Mouse (Mus musculus) ES-Bruce4 (cell line): ENCODE results near the gene Hbb-bh2. TPM values are rescaled to one million over a fixed set of nuclear protein-coding genes. Genes with fewer than 3 reads are reported as not detected.

ENCODE experiments used
- H3K27ac ChIP-seq: 2 replicates; pipeline ENCODE4 v1.5.1; 2012; ENCODE audit warnings: low read length, inconsistent platforms; ENCODE audit not compliant: insufficient read depth
- H3K27me3 ChIP-seq: 2 replicates; pipeline ENCODE4 v1.6.1; 2012; ENCODE audit warnings: mild to moderate bottlenecking, low read length, inconsistent platforms; ENCODE audit not compliant: control insufficient read depth, poor library complexity, insufficient read depth, severe bottlenecking
- H3K36me3 ChIP-seq: 2 replicates; pipeline ENCODE4 v1.6.1; 2012; ENCODE audit warnings: inconsistent platforms, mild to moderate bottlenecking, low read length, moderate library complexity; ENCODE audit not compliant: control insufficient read depth, poor library complexity, insufficient read depth, severe bottlenecking
- H3K4me1 ChIP-seq: one replicate; pipeline ENCODE4 v1.8.1; 2011; ENCODE audit warnings: low read length; ENCODE audit not compliant: control insufficient read depth, insufficient read depth
- H3K4me3 ChIP-seq: 2 replicates; pipeline ENCODE4 v1.5.1; 2011; ENCODE audit warnings: low read depth, mild to moderate bottlenecking, low read length
- H3K9ac ChIP-seq: 2 replicates; pipeline ENCODE4 v1.6.1; 2012; ENCODE audit warnings: low read depth, mild to moderate bottlenecking, inconsistent platforms; ENCODE audit not compliant: poor library complexity, severe bottlenecking
- H3K9me3 ChIP-seq: replicated peaks from 2 replicates; pipeline ENCODE4 v1.6.1; 2012; ENCODE audit warnings: mild to moderate bottlenecking, low read length, inconsistent platforms; ENCODE audit not compliant: control insufficient read depth, poor library complexity, insufficient read depth, severe bottlenecking
- CTCF ChIP-seq: IDR thresholded peaks from one replicate; pipeline ENCODE4 v1.8.1; 2011; ENCODE audit warnings: low read depth, low read length
- EP300 ChIP-seq: IDR thresholded peaks from 2 replicates; pipeline ENCODE4 v1.6.1; 2011; ENCODE audit warnings: low read depth, low read length; ENCODE audit not compliant: insufficient read depth
- POLR2A ChIP-seq: IDR thresholded peaks from one replicate; pipeline ENCODE4 v1.8.1; 2011; ENCODE audit warnings: low read length; ENCODE audit not compliant: insufficient read depth
- polyA plus RNA-seq: library from polyadenylated mRNA; stranded (reverse); fragments of >200 nt; gene quantifications from 2 replicates; pipeline ENCODE4 v1.2.4, GENCODE M21; 2011; ENCODE audit warnings: low read depth; ENCODE audit not compliant: missing spikeins, insufficient read depth, insufficient read length

The Hbb-bh2 gene
- polyA plus RNA-seq: not detected in 2 replicates

- H3K27me3 ChIP-seq: no peaks in the 10 kb centered on the region
- no peaks in the 10 kb centered on the region for H3K9me3 ChIP-seq
- no peak within 1 kb of the TSS for H3K27ac ChIP-seq
- no peak within 1 kb of the TSS for H3K9ac ChIP-seq
- H3K36me3 ChIP-seq: no peaks in the 10 kb centered on the region
- no peak within 1 kb of the TSS for H3K4me3 ChIP-seq
- TF ChIP-seq EP300 (no peak), CTCF (no peak), POLR2A (no peak)
- no peaks in the 10 kb centered on the region for H3K4me1 ChIP-seq
Measured at GRCm38 (mm10) chr7:103840268-103840667, at the start of gene Hbb-bh2. TSS of gene Hbb-bh2 (minus strand) at chr7:103840520.

GRCm38 (mm10) chr7:103886152-103886551, 45.8 kb upstream of the Hbb-bh2 start, which contains the start of gene Olfr66:
TSS of gene Olfr66 (minus strand) at chr7:103886252.
- Histone ChIP-seq H3K9ac (no peak within 1 kb of the TSS), H3K4me3 (no peak within 1 kb of the TSS), H3K4me1 (no peaks in the 10 kb centered on the region), H3K27ac (no peak within 1 kb of the TSS), H3K9me3 (no peaks in the 10 kb centered on the region), H3K27me3 (0 out of 2 replicates have a peak, but pooled peaks cover 2% of the 10 kb centered on the region), H3K36me3 (no peaks in the 10 kb centered on the region)
- TF ChIP-seq EP300 (no peak), CTCF (no peak), POLR2A (no peak)

DNA sequence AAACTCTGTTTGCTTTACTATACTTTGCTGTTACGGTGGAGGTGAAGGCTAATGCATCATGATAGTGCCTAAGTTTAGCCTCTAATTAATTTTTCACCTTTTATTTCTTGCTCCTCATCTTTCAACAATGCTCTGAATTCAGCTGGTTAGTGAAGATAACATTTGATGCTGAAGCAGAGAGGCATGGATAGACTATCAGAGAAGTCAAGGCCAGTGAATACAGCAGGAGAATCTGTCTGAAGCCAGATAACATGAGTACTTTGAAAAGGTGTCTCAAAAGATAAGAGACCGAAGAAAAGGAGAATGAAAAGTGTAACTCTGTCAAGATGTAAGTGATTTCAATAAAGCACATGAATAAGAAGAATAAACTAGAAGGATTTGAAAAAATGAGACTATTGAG, 36.8 kb upstream of the Hbb-bh2 start:
- Histone ChIP-seq H3K4me1 (no peaks in the 10 kb centered on the region), H3K4me3 (no peak overlapping the region), H3K27ac (no peak overlapping the region), H3K27me3 (0 out of 2 replicates have a peak, but pooled peaks cover 2% of the 10 kb centered on the region), H3K9me3 (no peaks in the 10 kb centered on the region), H3K9ac (no peak overlapping the region), H3K36me3 (no peaks in the 10 kb centered on the region)
- TF ChIP-seq POLR2A (no peak), CTCF (no peak), EP300 (no peak)

DNA sequence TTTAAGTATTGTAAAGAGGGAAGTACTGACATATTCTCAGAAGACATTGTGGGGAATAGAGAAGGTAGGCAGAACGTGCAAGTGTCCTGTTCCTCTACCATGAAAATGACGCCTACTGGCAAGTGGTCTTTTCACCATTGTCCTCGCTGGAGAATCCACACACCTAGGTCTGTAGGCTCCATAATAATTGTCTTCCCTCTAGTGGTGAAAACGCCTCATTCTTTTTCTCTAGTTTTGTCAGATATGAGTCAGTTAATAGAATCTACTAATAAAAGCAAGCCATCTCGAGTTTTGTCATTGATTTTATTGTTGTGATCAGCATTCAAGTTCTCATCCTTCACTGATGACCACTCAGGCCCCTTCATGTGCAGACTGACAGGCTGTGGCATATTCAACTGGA, 34.1 kb upstream of the Hbb-bh2 start:
- H3K4me3 ChIP-seq: no peak overlapping the region
- H3K4me1 ChIP-seq: no peaks in the 10 kb centered on the region
- no peaks in the 10 kb centered on the region for H3K9me3 ChIP-seq
- H3K27ac ChIP-seq: no peak overlapping the region
- H3K36me3 ChIP-seq: no peaks in the 10 kb centered on the region
- no peak overlapping the region for H3K9ac ChIP-seq
- H3K27me3 ChIP-seq: no peaks in the 10 kb centered on the region
- TF ChIP-seq POLR2A (no peak), CTCF (no peak), EP300 (no peak)

DNA sequence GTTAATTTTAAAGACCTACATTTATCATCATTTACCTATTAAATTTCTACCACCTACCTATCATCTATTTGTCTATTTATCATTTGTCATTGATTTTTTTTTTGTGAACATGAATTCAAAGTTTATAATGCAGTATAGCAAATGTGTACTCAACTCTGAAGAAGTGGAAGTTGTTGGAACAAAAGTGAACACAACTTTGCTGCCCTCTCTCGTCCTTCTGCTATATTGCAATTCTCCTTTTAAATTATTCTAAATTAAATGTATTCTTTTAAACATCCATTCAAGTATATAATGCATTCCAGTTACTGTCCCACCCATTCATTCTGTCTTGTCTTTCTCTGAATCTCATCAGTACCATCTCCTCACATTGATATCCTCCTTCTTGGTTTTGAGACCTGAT, 32.7 kb upstream of the Hbb-bh2 start:
- no peaks in the 10 kb centered on the region for H3K9me3 ChIP-seq
- no peak overlapping the region for H3K9ac ChIP-seq
- TF ChIP-seq CTCF: no peak
- TF ChIP-seq EP300: no peak
- TF ChIP-seq POLR2A: no peak
- no peak overlapping the region for H3K4me3 ChIP-seq
- no peak overlapping the region for H3K27ac ChIP-seq
- no peaks in the 10 kb centered on the region for H3K36me3 ChIP-seq
- no peaks in the 10 kb centered on the region for H3K27me3 ChIP-seq
- no peaks in the 10 kb centered on the region for H3K4me1 ChIP-seq

DNA sequence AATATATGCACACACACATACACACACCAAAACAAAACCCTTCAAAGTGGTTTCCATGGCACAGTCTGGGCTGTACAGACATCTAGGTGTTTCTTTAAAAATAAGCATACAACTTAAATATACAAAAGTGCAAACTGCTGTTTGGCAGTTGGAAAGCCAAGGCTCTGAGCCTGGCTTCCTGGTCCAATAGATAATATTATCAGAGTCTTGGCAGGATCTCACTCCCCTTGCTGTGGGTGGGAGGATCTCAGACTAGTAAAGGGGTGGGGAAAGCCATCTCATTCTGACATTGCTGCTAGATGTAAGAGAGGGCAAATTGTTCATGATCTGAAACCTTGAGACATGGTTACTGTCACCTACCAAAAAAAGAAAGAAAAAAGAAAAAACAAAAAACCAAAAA, 30.3 kb upstream of the Hbb-bh2 start:
- Histone ChIP-seq H3K4me1 (no peaks in the 10 kb centered on the region), H3K9me3 (no peaks in the 10 kb centered on the region), H3K27ac (no peak overlapping the region), H3K9ac (no peak overlapping the region), H3K4me3 (no peak overlapping the region), H3K27me3 (no peaks in the 10 kb centered on the region), H3K36me3 (no peaks in the 10 kb centered on the region)
- no peak for TF ChIP-seq EP300
- no peak for TF ChIP-seq POLR2A
- TF ChIP-seq CTCF: no peak
